Mouse (Mus musculus) heart, embryonic 14.5 days (tissue): Measurements from ENCODE around the gene Xrcc5. TPM values are rescaled to one million over a fixed set of nuclear protein-coding genes. Genes with fewer than 3 reads are reported as not detected.

Source experiments
- ATAC-seq: fragments of 200-750 bp; cut with Nextera tagmentation; 2 replicates; pipeline ENCODE4 v1.8.0; 2017; ENCODE audit warnings: low read depth, moderate TSS enrichment; ENCODE audit not compliant: insufficient number of reproducible peaks, insufficient read depth, low FRiP score
- H3K27ac ChIP-seq, 2 experiments: fragments of 200-500 bp in 1 of 2; fragments of 300-500 bp in 1 of 2; sonication (generic) in 1 of 2; replicated peaks in 1 of 2; 2 replicates each; pipeline ENCODE4 v1.5.1; 2012 to 2014; ENCODE audit warnings: low read depth in 2 of 2, low read length in 2 of 2, control low read depth in 1 of 2, mild to moderate bottlenecking in 1 of 2, mixed read lengths in 1 of 2; ENCODE audit not compliant: control insufficient read depth in 1 of 2, insufficient read depth in 1 of 2
- H3K27me3 ChIP-seq: fragments of 300-500 bp; sonication (generic); 2 replicates; pipeline ENCODE4 v1.6.1; 2014; ENCODE audit warnings: mild to moderate bottlenecking, low read length, control low read depth; ENCODE audit not compliant: control insufficient read depth, insufficient read depth
- H3K36me3 ChIP-seq: fragments of 300-500 bp; sonication (generic); 2 replicates; pipeline ENCODE4 v1.6.1; 2014; ENCODE audit warnings: mild to moderate bottlenecking, control low read depth, low read length, mixed read lengths; ENCODE audit not compliant: control insufficient read depth, insufficient read depth
- H3K4me1 ChIP-seq, 2 experiments: fragments of 200-500 bp in 1 of 2; fragments of 300-500 bp in 1 of 2; sonication (generic) in 1 of 2; 2 replicates each; pipeline ENCODE4 v1.6.1; 2012 to 2014; ENCODE audit warnings: low read length in 2 of 2, control low read depth in 1 of 2, mixed read lengths in 1 of 2; ENCODE audit not compliant: control insufficient read depth in 2 of 2, insufficient read depth in 2 of 2
- H3K4me2 ChIP-seq: fragments of 300-500 bp; sonication (generic); 2 replicates; pipeline ENCODE4 v1.6.1; 2014; ENCODE audit warnings: mild to moderate bottlenecking, low read length
- H3K4me3 ChIP-seq, 2 experiments: fragments of 200-500 bp in 1 of 2; fragments of 300-500 bp in 1 of 2; sonication (generic) in 1 of 2; 2 replicates each; pipeline ENCODE4 v1.5.1; 2012 to 2014; ENCODE audit warnings: low read length in 2 of 2, mild to moderate bottlenecking in 2 of 2, control low read depth in 1 of 2, low read depth in 1 of 2, moderate library complexity in 1 of 2; ENCODE audit not compliant: control insufficient read depth in 1 of 2, insufficient read depth in 1 of 2
- H3K9ac ChIP-seq: fragments of 300-500 bp; sonication (generic); 2 replicates; pipeline ENCODE4 v1.6.1; 2014; ENCODE audit warnings: mild to moderate bottlenecking, low read length
- H3K9me3 ChIP-seq: fragments of 300-500 bp; sonication (generic); 2 replicates; pipeline ENCODE4 v1.6.1; 2016; ENCODE audit warnings: low read length, control low read depth; ENCODE audit not compliant: control insufficient read depth
- WGBS: fragments of 180-500 bp; shearing (Covaris S2); extraction: QIAGEN DNeasy Blood & Tissue Kit; methylation state at CpG from one replicate; pipeline ENCODE4 v1.1.7; 2014; 5-methylcytosine and 5-hydroxymethylcytosine counted together
- polyA plus RNA-seq: library from polyadenylated mRNA; unstranded; fragments of >200 nt; fragmentation: Nextera tagmentation; extraction: Ambion mirVana; gene quantifications from 2 replicates; pipeline ENCODE4 v1.2.1, GENCODE M21; 2014

The Xrcc5 gene
- polyA plus RNA-seq, 1 experiment from 2014 or later: 18.6 TPM

GRCm38 (mm10) chr1:72372913-72373312, 65.7 kb downstream of the Xrcc5 start:
- Histone ChIP-seq H3K27ac (no peak overlapping the region), H3K4me2 (no peak overlapping the region), H3K9ac (no peak overlapping the region), H3K4me1 (no peaks in the 10 kb centered on the region), H3K9me3 (0 out of 2 replicates have a peak, but pooled peaks cover 3% of the 10 kb centered on the region), H3K27me3 (no peaks in the 10 kb centered on the region), H3K36me3 (no peaks in the 10 kb centered on the region), H3K4me3 (no peak overlapping the region)
- ATAC-seq: no peak
- WGBS: 97% methylated on average over 3 of the region's 3 CpGs

- no peaks in the 10 kb centered on the region for H3K36me3 ChIP-seq
- no peak overlapping the region for H3K27ac ChIP-seq
- no peak overlapping the region for H3K9ac ChIP-seq
- 82% methylated on average over 6 of the region's 6 CpGs for WGBS
- no peaks in the 10 kb centered on the region for H3K27me3 ChIP-seq
- H3K4me2 ChIP-seq: no peak overlapping the region
- no peaks in the 10 kb centered on the region for H3K4me1 ChIP-seq
- 0 out of 2 replicates have a peak, but pooled peaks cover 3% of the 10 kb centered on the region for H3K9me3 ChIP-seq
- ATAC-seq: no peak
- H3K4me3 ChIP-seq: no peak overlapping the region
Observed at GRCm38 (mm10) chr1:72373648-72374047, 66.4 kb downstream of the Xrcc5 start.

- ATAC-seq: no peak
- WGBS: 86% methylated on average over 4 of the region's 4 CpGs
- no peaks in the 10 kb centered on the region for H3K4me1 ChIP-seq
- 0 out of 2 replicates have a peak, but pooled peaks cover 3% of the 10 kb centered on the region for H3K9me3 ChIP-seq
- H3K4me3 ChIP-seq: no peak overlapping the region
- no peaks in the 10 kb centered on the region for H3K27me3 ChIP-seq
- no peak overlapping the region for H3K4me2 ChIP-seq
- H3K36me3 ChIP-seq: no peaks in the 10 kb centered on the region
- H3K27ac ChIP-seq: no peak overlapping the region
- no peak overlapping the region for H3K9ac ChIP-seq
Observed at GRCm38 (mm10) chr1:72374049-72374448, 66.8 kb downstream of the Xrcc5 start.

GRCm38 (mm10) chr1:72378151-72378550, 70.9 kb downstream of the Xrcc5 start:
- H3K4me3 ChIP-seq: no peak overlapping the region
- no peak for ATAC-seq
- 67% methylated on average over 4 of the region's 4 CpGs for WGBS
- peaks cover 2% of the 10 kb centered on the region; the same call in 1 of the 2 replicates for H3K9me3 ChIP-seq
- H3K27me3 ChIP-seq: no peaks in the 10 kb centered on the region
- H3K4me1 ChIP-seq: no peaks in the 10 kb centered on the region
- H3K36me3 ChIP-seq: 0 out of 2 replicates have a peak, but pooled peaks cover 5% of the 10 kb centered on the region
- no peak overlapping the region for H3K27ac ChIP-seq
- H3K9ac ChIP-seq: no peak overlapping the region
- no peak overlapping the region for H3K4me2 ChIP-seq

- Histone ChIP-seq H3K36me3 (peaks cover 5% of the 10 kb centered on the region; the same call in 1 of the 2 replicates), H3K27me3 (no peaks in the 10 kb centered on the region), H3K4me2 (no peak overlapping the region), H3K27ac (no peak overlapping the region), H3K4me3 (no peak overlapping the region), H3K9ac (no peak overlapping the region), H3K4me1 (no peaks in the 10 kb centered on the region), H3K9me3 (peaks cover 2% of the 10 kb centered on the region; the same call in 1 of the 2 replicates)
- no peak for ATAC-seq
- 93% methylated on average over 11 of the region's 11 CpGs for WGBS
Observed at GRCm38 (mm10) chr1:72379752-72380353, 72.6 kb downstream of the Xrcc5 start.

GRCm38 (mm10) chr1:72380544-72380943, 73.3 kb downstream of the Xrcc5 start:
- no peak overlapping the region for H3K4me3 ChIP-seq
- no peak overlapping the region for H3K4me2 ChIP-seq
- H3K4me1 ChIP-seq: no peaks in the 10 kb centered on the region
- ATAC-seq: no peak
- WGBS: 99% methylated on average over 3 of the region's 3 CpGs
- H3K36me3 ChIP-seq: peaks cover 5% of the 10 kb centered on the region; the same call in 1 of the 2 replicates
- no peak overlapping the region for H3K9ac ChIP-seq
- H3K27me3 ChIP-seq: no peaks in the 10 kb centered on the region
- peaks cover 2% of the 10 kb centered on the region; the same call in 1 of the 2 replicates for H3K9me3 ChIP-seq
- no peak overlapping the region for H3K27ac ChIP-seq

- 88% methylated on average over 7 of the region's 7 CpGs for WGBS
- Histone ChIP-seq H3K27me3 (no peaks in the 10 kb centered on the region), H3K4me1 (no peaks in the 10 kb centered on the region), H3K9me3 (peaks cover 2% of the 10 kb centered on the region; the same call in 1 of the 2 replicates), H3K4me3 (no peak overlapping the region), H3K4me2 (no peak overlapping the region), H3K27ac (no peak overlapping the region), H3K9ac (no peak overlapping the region), H3K36me3 (peaks cover 12% of the 10 kb centered on the region; the same call in 1 of the 2 replicates)
- no peak for ATAC-seq
Observed at GRCm38 (mm10) chr1:72383056-72383455, 75.8 kb downstream of the Xrcc5 start.

- Histone ChIP-seq H3K27ac (no peak overlapping the region), H3K9ac (no peak overlapping the region), H3K9me3 (peaks cover 2% of the 10 kb centered on the region; the same call in 1 of the 2 replicates), H3K4me1 (no peaks in the 10 kb centered on the region), H3K27me3 (no peaks in the 10 kb centered on the region), H3K4me3 (no peak overlapping the region), H3K36me3 (peaks cover 12% of the 10 kb centered on the region; the same call in 1 of the 2 replicates), H3K4me2 (no peak overlapping the region)
- ATAC-seq: no peak
- WGBS: 72% methylated on average over 5 of the region's 5 CpGs
Observed at GRCm38 (mm10) chr1:72383651-72384050, 76.4 kb downstream of the Xrcc5 start.
